Mouse (Mus musculus) lung, postnatal 0 days (tissue): ENCODE data around the gene Spata2l. TPM values are rescaled to one million over a fixed set of nuclear protein-coding genes. Genes with fewer than 3 reads are reported as not detected.
"Not testable (repeated sequence)": the region's sequence is repeated elsewhere in the genome, so short reads cannot be mapped to it uniquely, and the experiment has no call there.

Experiments
- ATAC-seq: fragments of 200-750 bp; cut with Nextera tagmentation; 2 replicates; pipeline ENCODE4 v1.8.0; 2017; ENCODE audit warnings: moderate library complexity
- DNase-seq: peaks from one replicate; pipeline ENCODE4 v3.0.0-alpha.2; 2016; ENCODE audit warnings: low spot score
- H3K27ac ChIP-seq: fragments of 300-500 bp; sonication (generic); 2 replicates; pipeline ENCODE4 v1.5.1; 2014; ENCODE audit warnings: antibody characterized with exemption, mild to moderate bottlenecking, low read length, mixed read lengths
- H3K27me3 ChIP-seq: fragments of 300-500 bp; sonication (generic); replicated peaks from 2 replicates; pipeline ENCODE4 v1.6.1; 2014; ENCODE audit warnings: low read length, mixed read lengths; ENCODE audit not compliant: insufficient read depth
- H3K36me3 ChIP-seq: fragments of 300-500 bp; sonication (generic); 2 replicates; pipeline ENCODE4 v1.6.1; 2014; ENCODE audit warnings: low read length, mixed read lengths; ENCODE audit not compliant: insufficient read depth
- H3K4me1 ChIP-seq: fragments of 300-500 bp; sonication (generic); 2 replicates; pipeline ENCODE4 v1.6.1; 2014; ENCODE audit warnings: antibody characterized with exemption, low read depth, low read length, mixed read lengths; ENCODE audit not compliant: insufficient read depth
- H3K4me2 ChIP-seq: fragments of 300-500 bp; sonication (generic); replicated peaks from 2 replicates; pipeline ENCODE4 v1.6.1; 2014; ENCODE audit warnings: low read depth, mild to moderate bottlenecking, low read length, moderate library complexity, mixed read lengths
- H3K4me3 ChIP-seq: fragments of 300-500 bp; sonication (generic); 2 replicates; pipeline ENCODE4 v1.5.1; 2014; ENCODE audit warnings: low read depth, low read length
- H3K9ac ChIP-seq: fragments of 300-500 bp; sonication (generic); replicated peaks from 2 replicates; pipeline ENCODE4 v1.6.1; 2014; ENCODE audit warnings: low read depth, mild to moderate bottlenecking
- H3K9me3 ChIP-seq: fragments of 300-500 bp; sonication (generic); 2 replicates; pipeline ENCODE4 v1.6.1; 2016; ENCODE audit warnings: low read length, mixed read lengths
- CTCF ChIP-seq: IDR thresholded peaks from 2 replicates; pipeline ENCODE4 v1.5.1; 2016; ENCODE audit warnings: antibody characterized with exemption, mild to moderate bottlenecking
- EP300 ChIP-seq: IDR thresholded peaks from 2 replicates; pipeline ENCODE4 v1.6.1; 2016; ENCODE audit warnings: antibody characterized with exemption, mild to moderate bottlenecking, control low read depth
- WGBS: fragments of 180-500 bp; shearing (Covaris S2); extraction: QIAGEN DNeasy Blood & Tissue Kit; methylation state at CpG from one replicate; pipeline ENCODE4 v1.1.7; 2014; 5-methylcytosine and 5-hydroxymethylcytosine counted together
- polyA plus RNA-seq: library from polyadenylated mRNA; unstranded; fragments of >200 nt; fragmentation: Nextera tagmentation; extraction: Ambion mirVana; gene quantifications from 2 replicates; pipeline ENCODE4 v1.2.1, GENCODE M21; 2015

The Spata2l gene
- polyA plus RNA-seq = 4.8 TPM in 2 replicates

GRCm38 (mm10) chr8:123235520-123236497 lies at the start of gene Spata2l:
Gene Spata2l, minus strand, starts transcription at chr8:123236233.
- peak; percentile 92 for DNase-seq
- TF ChIP-seq EP300 (no peak), CTCF (peak; percentile 63)
- peak; percentile 93 for ATAC-seq
- under 1% methylated on average over 57 of the region's 57 CpGs for WGBS
- Histone ChIP-seq H3K4me1 (peaks cover 4% of the 10 kb centered on the region; the same call in 1 of the 2 replicates), H3K27ac (no peak within 1 kb of the TSS), H3K36me3 (no peaks in the 10 kb centered on the region), H3K9ac (peak within 1 kb of the TSS; percentile 20), H3K9me3 (no peaks in the 10 kb centered on the region), H3K27me3 (0 out of 2 replicates have a peak, but pooled peaks cover 7% of the 10 kb centered on the region), H3K4me2 (peak within 1 kb of the TSS; percentile 95), H3K4me3 (peak within 1 kb of the TSS; percentile 60)

GRCm38 (mm10) chr8:123284493-123284892 lies 48.5 kb upstream of the Spata2l start:
- no peak overlapping the region for H3K9ac ChIP-seq
- H3K4me1 ChIP-seq = no peaks in the 10 kb centered on the region
- no peaks in the 10 kb centered on the region for H3K9me3 ChIP-seq
- H3K27ac ChIP-seq = no peak overlapping the region
- no peaks in the 10 kb centered on the region for H3K27me3 ChIP-seq
- WGBS = 48% methylated on average over 5 of the region's 5 CpGs
- ATAC-seq = peak; percentile 70
- no peak overlapping the region for H3K4me2 ChIP-seq
- no peaks in the 10 kb centered on the region for H3K36me3 ChIP-seq
- no peak overlapping the region for H3K4me3 ChIP-seq
- peak; percentile 28 for DNase-seq
- no peak for TF ChIP-seq EP300

GRCm38 (mm10) chr8:123283991-123284390 lies 48.0 kb upstream of the Spata2l start:
- no peak overlapping the region for H3K4me3 ChIP-seq
- no peak overlapping the region for H3K9ac ChIP-seq
- ATAC-seq (peak; percentile 35), DNase-seq (no peak)
- H3K36me3 ChIP-seq = no peaks in the 10 kb centered on the region
- no peak for TF ChIP-seq CTCF
- no peak overlapping the region for H3K4me2 ChIP-seq
- no peaks in the 10 kb centered on the region for H3K27me3 ChIP-seq
- H3K9me3 ChIP-seq = no peaks in the 10 kb centered on the region
- no peak overlapping the region for H3K27ac ChIP-seq
- no peaks in the 10 kb centered on the region for H3K4me1 ChIP-seq
- WGBS = 75% methylated on average over 6 of the region's 7 CpGs

- 92% methylated on average over 4 of the region's 6 CpGs for WGBS
- H3K9ac ChIP-seq, H3K27me3 ChIP-seq, H3K36me3 ChIP-seq, H3K27ac ChIP-seq, H3K4me2 ChIP-seq, H3K4me3 ChIP-seq, H3K4me1 ChIP-seq, ATAC-seq, H3K9me3 ChIP-seq, DNase-seq: not testable (repeated sequence)
Observed at GRCm38 (mm10) chr8:123282994-123283393, 47.0 kb upstream of the Spata2l start.

GRCm38 (mm10) chr8:123280302-123281094 lies 44.5 kb upstream of the Spata2l start:
- no peaks in the 10 kb centered on the region for H3K36me3 ChIP-seq
- no peak overlapping the region for H3K27ac ChIP-seq
- TF ChIP-seq CTCF (no peak), EP300 (no peak)
- ATAC-seq (peak; percentile 48), DNase-seq (peak; percentile 44)
- WGBS = 84% methylated on average over 13 of the region's 13 CpGs
- no peaks in the 10 kb centered on the region for H3K9me3 ChIP-seq
- H3K27me3 ChIP-seq = no peaks in the 10 kb centered on the region
- no peak overlapping the region for H3K4me2 ChIP-seq
- H3K4me1 ChIP-seq = no peaks in the 10 kb centered on the region
- H3K9ac ChIP-seq = no peak overlapping the region
- H3K4me3 ChIP-seq = no peak overlapping the region

GRCm38 (mm10) chr8:123279828-123280227 lies 43.8 kb upstream of the Spata2l start:
- peak; percentile 30 for DNase-seq
- TF ChIP-seq CTCF (no peak), EP300 (no peak)
- no peaks in the 10 kb centered on the region for H3K27me3 ChIP-seq
- no peak overlapping the region for H3K9ac ChIP-seq
- no peak overlapping the region for H3K4me2 ChIP-seq
- no peaks in the 10 kb centered on the region for H3K9me3 ChIP-seq
- ATAC-seq = no peak
- no peaks in the 10 kb centered on the region for H3K36me3 ChIP-seq
- H3K4me3 ChIP-seq = no peak overlapping the region
- no peaks in the 10 kb centered on the region for H3K4me1 ChIP-seq
- no peak overlapping the region for H3K27ac ChIP-seq
- WGBS = 91% methylated on average over 4 of the region's 4 CpGs
